Mouse (Mus musculus) hindbrain, embryonic 15.5 days (tissue): Measurements from ENCODE around the gene Cdc37. TPM values are rescaled to one million over a fixed set of nuclear protein-coding genes. Genes with fewer than 3 reads are reported as not detected.

ENCODE experiments used
- polyA plus RNA-seq: library from polyadenylated mRNA; unstranded; fragments of >200 nt; fragmentation: Nextera tagmentation; extraction: Ambion mirVana; gene quantifications from 2 replicates; pipeline ENCODE4 v1.2.1, GENCODE M21; 2015

Gene Cdc37
- polyA plus RNA-seq, 1 experiment from 2014 or later: 211 TPM

Other genes starting within 250 kb of the Cdc37 start
- 60.5 and 63.9 TPM in 2 replicates for gene Dnmt1, start 190.1 kb downstream of the Cdc37 start, polyA plus RNA-seq
- gene S1pr2, start 173.2 kb downstream of the Cdc37 start, polyA plus RNA-seq: 8.5 and 10.8 TPM in 2 replicates
- 109 and 114 TPM in 2 replicates for gene Mrpl4, start 147.2 kb downstream of the Cdc37 start, polyA plus RNA-seq
- 3.4 and 3.9 TPM in 2 replicates for gene Icam1, start 134.0 kb downstream of the Cdc37 start, polyA plus RNA-seq
- gene Icam4, start 120.6 kb downstream of the Cdc37 start, polyA plus RNA-seq: not detected in 2 replicates
- 1.7 and 2.6 TPM in 2 replicates for gene Icam5, start 117.9 kb downstream of the Cdc37 start, polyA plus RNA-seq
- 0.58 and 3.0 TPM in 2 replicates for gene Zglp1, start 82.9 kb downstream of the Cdc37 start, polyA plus RNA-seq
- 1.7 and 2.8 TPM in 2 replicates for gene Gm49373, start 76.9 kb downstream of the Cdc37 start, polyA plus RNA-seq
- 71.0 and 74.1 TPM in 2 replicates for gene Fdx1l, start 76.4 kb downstream of the Cdc37 start, polyA plus RNA-seq
- 1.3 and 3.1 TPM in 2 replicates for gene Gm38431, start 58.0 kb downstream of the Cdc37 start, polyA plus RNA-seq
- gene Raver1, start 58.0 kb downstream of the Cdc37 start, polyA plus RNA-seq: 31.7 and 37.8 TPM in 2 replicates
- gene Tyk2, start 18.7 kb downstream of the Cdc37 start, polyA plus RNA-seq: 11.3 and 11.7 TPM in 2 replicates
- 36.5 and 41.0 TPM in 2 replicates for gene Pde4a, start 15.7 kb upstream of the Cdc37 start, polyA plus RNA-seq
- 66.7 and 68.2 TPM in 2 replicates for gene Keap1, start 89.4 kb upstream of the Cdc37 start, polyA plus RNA-seq
- gene S1pr5, start 98.5 kb upstream of the Cdc37 start, polyA plus RNA-seq: 4.1 and 4.6 TPM in 2 replicates
- 47.6 and 53.7 TPM in 2 replicates for gene Atg4d, start 115.3 kb upstream of the Cdc37 start, polyA plus RNA-seq
- gene Kri1, start 138.0 kb upstream of the Cdc37 start, polyA plus RNA-seq: 14.9 and 15.7 TPM in 2 replicates
- gene Cdkn2d, start 141.4 kb upstream of the Cdc37 start, polyA plus RNA-seq: 108 and 111 TPM in 2 replicates
- 2.7 and 3.1 TPM in 2 replicates for gene Ap1m2, start 162.4 kb upstream of the Cdc37 start, polyA plus RNA-seq
- gene Slc44a2, start 170.7 kb upstream of the Cdc37 start, polyA plus RNA-seq: 64.5 and 73.4 TPM in 2 replicates
- 209 and 215 TPM in 2 replicates for gene Ilf3, start 217.9 kb upstream of the Cdc37 start, polyA plus RNA-seq